Mouse (Mus musculus) thymus, adult 2 months (tissue): ENCODE measurements around the gene Tmsb10. TPM values are rescaled to one million over a fixed set of nuclear protein-coding genes. Genes with fewer than 3 reads are reported as not detected.

Experiments used
- DNase-seq: peaks from one replicate; pipeline ENCODE4 v3.0.0; 2021
- H3K27ac ChIP-seq: fragments of 200-500 bp; 2 replicates; pipeline ENCODE4 v1.5.1; 2012; ENCODE audit warnings: low read length, control low read depth; ENCODE audit not compliant: control insufficient read depth, insufficient read depth
- H3K27me3 ChIP-seq: fragments of 200-500 bp; 2 replicates; pipeline ENCODE4 v1.6.1; 2012; ENCODE audit warnings: mild to moderate bottlenecking, low read length, moderate library complexity, mixed read lengths; ENCODE audit not compliant: control insufficient read depth, insufficient read depth
- H3K36me3 ChIP-seq: fragments of 200-500 bp; 2 replicates; pipeline ENCODE4 v1.6.1; 2012; ENCODE audit warnings: mild to moderate bottlenecking, low read length, moderate library complexity; ENCODE audit not compliant: control insufficient read depth, insufficient read depth
- H3K4me1 ChIP-seq: fragments of 200-500 bp; replicated peaks from 2 replicates; pipeline ENCODE4 v1.6.1; 2012; ENCODE audit warnings: low read length; ENCODE audit not compliant: control insufficient read depth, insufficient read depth
- H3K4me3 ChIP-seq: fragments of 200-500 bp; 2 replicates; pipeline ENCODE4 v1.5.1; 2012; ENCODE audit warnings: mild to moderate bottlenecking, low read length, control low read depth, moderate library complexity; ENCODE audit not compliant: control insufficient read depth, insufficient read depth
- CTCF ChIP-seq: fragments of 200-500 bp; IDR thresholded peaks from 2 replicates; pipeline ENCODE4 v1.5.1; 2012; ENCODE audit warnings: mild to moderate bottlenecking, control low read depth, low read length, moderate library complexity, borderline replicate concordance; ENCODE audit not compliant: control insufficient read depth, poor library complexity, insufficient read depth; ENCODE audit errors: extremely low read depth
- POLR2A ChIP-seq: fragments of 200-500 bp; IDR thresholded peaks from 2 replicates; pipeline ENCODE4 v1.6.1; 2012; ENCODE audit warnings: mild to moderate bottlenecking, low read length, control low read depth, moderate library complexity; ENCODE audit not compliant: control insufficient read depth, poor library complexity, insufficient read depth; ENCODE audit errors: extremely low read depth
- WGBS: fragments of 180-500 bp; shearing (Covaris S2); methylation state at CpG from one replicate; pipeline ENCODE4 v1.1.7; 2018; 5-methylcytosine and 5-hydroxymethylcytosine counted together
- polyA plus RNA-seq: library from polyadenylated mRNA; depleted of rRNA; stranded (reverse); fragments of >200 nt; gene quantifications from 2 replicates; pipeline ENCODE4 v1.2.3, GENCODE M21; 2012

Gene Tmsb10
- polyA plus RNA-seq, 1 experiment, result 177 TPM

- WGBS, result 92% methylated on average over 9 of the region's 9 CpGs
- H3K4me3 ChIP-seq, result no peak overlapping the region
- no peaks in the 10 kb centered on the region for H3K27me3 ChIP-seq
- no peak overlapping the region for H3K27ac ChIP-seq
- H3K4me1 ChIP-seq, result peaks cover 15% of the 10 kb centered on the region
- no peaks in the 10 kb centered on the region for H3K36me3 ChIP-seq
- TF ChIP-seq CTCF (no peak), POLR2A (no peak)
- DNase-seq, result no peak
Measured at GRCm38 (mm10) chr6:72949161-72949756, 9.3 kb downstream of the Tmsb10 start.

- 97% methylated on average over 3 of the region's 3 CpGs for WGBS
- H3K4me3 ChIP-seq, result no peak overlapping the region
- H3K36me3 ChIP-seq, result no peaks in the 10 kb centered on the region
- DNase-seq, result no peak
- H3K27me3 ChIP-seq, result no peaks in the 10 kb centered on the region
- H3K4me1 ChIP-seq, result peaks cover 9% of the 10 kb centered on the region
- no peak overlapping the region for H3K27ac ChIP-seq
- TF ChIP-seq CTCF (no peak), POLR2A (no peak)
Measured at GRCm38 (mm10) chr6:72948392-72948791, 10.2 kb downstream of the Tmsb10 start.

GRCm38 (mm10) chr6:72947960-72948359 lies 10.6 kb downstream of the Tmsb10 start:
- no peak for DNase-seq
- no peaks in the 10 kb centered on the region for H3K27me3 ChIP-seq
- WGBS, result 89% methylated on average over 6 of the region's 6 CpGs

GRCm38 (mm10) chr6:72940493-72940892 lies 18.1 kb downstream of the Tmsb10 start:
- no peaks in the 10 kb centered on the region for H3K36me3 ChIP-seq
- H3K4me1 ChIP-seq, result peaks cover 10% of the 10 kb centered on the region; the same call in 1 of the 2 replicates
- peak; percentile 72 for DNase-seq
- H3K4me3 ChIP-seq, result no peak overlapping the region
- H3K27ac ChIP-seq, result no peak overlapping the region
- 9% methylated on average over 3 of the region's 3 CpGs for WGBS
- H3K27me3 ChIP-seq, result no peaks in the 10 kb centered on the region
- no peak for TF ChIP-seq POLR2A
- TF ChIP-seq CTCF, result no peak

More at GRCm38 (mm10) chr6:72947960-72948359, 10.6 kb downstream of the Tmsb10 start:
- H3K36me3 ChIP-seq, result no peaks in the 10 kb centered on the region
- no peak overlapping the region for H3K27ac ChIP-seq
- H3K4me1 ChIP-seq, result peaks cover 5% of the 10 kb centered on the region
- no peak overlapping the region for H3K4me3 ChIP-seq
- TF ChIP-seq CTCF (no peak), POLR2A (no peak)

- no peak for DNase-seq
- H3K27ac ChIP-seq, result no peak overlapping the region
- TF ChIP-seq POLR2A, result no peak
- TF ChIP-seq CTCF, result no peak
- H3K4me1 ChIP-seq, result peaks cover 10% of the 10 kb centered on the region; the same call in 1 of the 2 replicates
- no peaks in the 10 kb centered on the region for H3K27me3 ChIP-seq
- under 1% methylated on average over 5 of the region's 5 CpGs for WGBS
- H3K4me3 ChIP-seq, result no peak overlapping the region
- no peaks in the 10 kb centered on the region for H3K36me3 ChIP-seq
Measured at GRCm38 (mm10) chr6:72937859-72938258, 20.7 kb downstream of the Tmsb10 start.

GRCm38 (mm10) chr6:72937430-72937829 lies 21.1 kb downstream of the Tmsb10 start:
- TF ChIP-seq CTCF, result no peak
- no peak for TF ChIP-seq POLR2A
- H3K36me3 ChIP-seq, result no peaks in the 10 kb centered on the region
- peaks cover 10% of the 10 kb centered on the region; the same call in 1 of the 2 replicates for H3K4me1 ChIP-seq
- no peak overlapping the region for H3K4me3 ChIP-seq
- WGBS, result 3% methylated on average over 3 of the region's 3 CpGs
- DNase-seq, result no peak
- no peaks in the 10 kb centered on the region for H3K27me3 ChIP-seq
- no peak overlapping the region for H3K27ac ChIP-seq
